Mouse (Mus musculus): ENCODE data around the gene Slc9a3r1.

Gene Slc9a3r1

DNA sequence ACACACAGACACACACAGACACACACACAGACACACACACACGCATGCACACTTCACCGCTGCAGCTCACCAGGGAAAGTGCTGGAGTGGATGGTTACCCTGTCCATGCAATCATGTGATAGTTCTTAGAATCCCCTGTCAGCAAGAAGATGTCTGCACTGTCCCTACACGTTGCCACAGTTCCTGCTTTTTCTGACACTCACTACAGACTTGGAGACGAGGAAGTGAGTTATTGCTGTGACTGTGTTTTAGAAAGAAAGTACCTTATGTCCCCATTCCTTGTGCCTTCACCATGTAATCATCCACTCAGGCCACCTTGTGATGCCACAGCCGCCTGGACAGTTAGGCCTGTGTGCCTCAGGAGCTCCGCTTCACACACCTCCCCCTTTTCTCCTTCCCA, 26.2 kb downstream of the Slc9a3r1 start:
- no peak for DNase-seq (ENCODE audit: low spot score)

DNA sequence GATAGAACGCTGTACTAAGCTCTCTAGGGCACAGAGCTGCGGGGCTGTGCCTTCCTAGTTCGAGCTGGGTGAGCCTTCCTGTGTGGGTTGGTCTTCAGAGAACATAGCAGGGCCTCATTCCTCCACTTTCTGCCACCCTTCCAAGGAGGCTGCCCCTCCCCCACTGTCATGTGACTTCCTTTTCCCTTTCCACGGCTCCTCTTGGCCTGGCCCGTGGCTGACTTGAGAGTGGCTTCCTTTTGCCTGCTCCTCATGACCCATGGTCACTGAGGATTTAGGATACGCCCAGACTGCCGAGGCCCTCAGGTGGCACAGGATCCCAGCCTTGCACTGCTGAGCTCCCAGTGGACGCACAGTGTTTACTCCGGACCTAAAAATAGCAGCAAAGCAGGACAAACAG, 29.0 kb downstream of the Slc9a3r1 start:
- no peak for DNase-seq (ENCODE audit: low spot score)

DNA sequence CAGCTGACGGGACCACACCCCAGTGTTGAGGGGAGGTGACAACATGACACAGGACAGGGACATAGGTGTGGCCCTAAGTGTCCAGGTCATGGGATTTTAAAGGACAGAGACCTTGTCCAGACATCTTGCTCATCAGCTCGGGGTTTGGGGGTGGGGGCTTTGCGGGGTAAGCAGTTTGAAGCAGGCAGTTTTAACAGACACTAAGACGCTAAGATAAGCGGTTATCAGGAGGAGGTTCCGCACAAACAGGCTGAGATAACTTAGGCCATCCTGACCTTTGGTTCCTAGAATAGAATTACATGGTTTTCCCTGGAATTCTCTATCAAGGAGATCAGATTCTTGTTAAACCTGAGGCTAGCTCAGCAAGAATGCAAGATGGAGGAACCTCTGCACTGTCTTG, 31.6 kb downstream of the Slc9a3r1 start:
- DNase-seq (ENCODE audit: low spot score): no peak

DNA sequence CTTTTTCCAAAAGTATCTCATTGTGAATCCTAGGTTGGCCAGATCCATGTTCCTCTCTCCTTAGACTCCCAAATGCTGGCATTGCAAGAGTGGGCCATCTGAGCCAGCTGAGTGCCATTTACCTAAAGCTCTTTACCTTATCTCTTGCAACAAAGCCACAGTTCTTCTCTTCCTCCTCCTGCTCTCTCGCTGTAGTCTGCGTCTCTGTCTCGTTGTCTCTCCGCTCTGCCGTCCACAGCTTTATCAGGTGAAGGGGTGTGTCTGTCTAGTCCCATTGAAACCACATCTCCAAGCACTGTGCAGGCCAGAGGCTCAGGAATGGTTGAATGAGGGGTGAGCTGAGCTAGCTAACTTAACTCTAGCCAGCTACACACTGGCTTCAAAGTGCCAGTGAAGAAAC, 32.8 kb downstream of the Slc9a3r1 start:
- DNase-seq (ENCODE audit: low spot score): no peak

DNA sequence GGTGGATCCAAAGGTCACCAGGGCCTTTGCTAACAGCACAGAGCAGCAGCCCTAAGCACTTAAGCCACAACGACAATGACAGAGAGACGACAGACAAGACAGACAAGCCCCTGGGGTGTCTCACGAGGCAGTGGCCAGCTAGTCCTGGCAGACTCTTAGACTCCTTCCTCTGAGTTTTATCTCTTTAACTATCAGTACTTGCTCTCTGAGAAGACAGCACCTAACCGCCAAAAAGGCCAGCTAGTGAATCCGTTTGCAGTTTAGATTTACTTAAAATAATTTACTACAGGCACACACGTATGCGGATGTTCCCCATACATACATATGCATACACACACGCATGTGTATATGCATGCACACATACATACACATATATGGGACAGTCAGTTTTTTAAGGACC, 34.4 kb downstream of the Slc9a3r1 start:
- no peak for DNase-seq (ENCODE audit: low spot score)

DNA sequence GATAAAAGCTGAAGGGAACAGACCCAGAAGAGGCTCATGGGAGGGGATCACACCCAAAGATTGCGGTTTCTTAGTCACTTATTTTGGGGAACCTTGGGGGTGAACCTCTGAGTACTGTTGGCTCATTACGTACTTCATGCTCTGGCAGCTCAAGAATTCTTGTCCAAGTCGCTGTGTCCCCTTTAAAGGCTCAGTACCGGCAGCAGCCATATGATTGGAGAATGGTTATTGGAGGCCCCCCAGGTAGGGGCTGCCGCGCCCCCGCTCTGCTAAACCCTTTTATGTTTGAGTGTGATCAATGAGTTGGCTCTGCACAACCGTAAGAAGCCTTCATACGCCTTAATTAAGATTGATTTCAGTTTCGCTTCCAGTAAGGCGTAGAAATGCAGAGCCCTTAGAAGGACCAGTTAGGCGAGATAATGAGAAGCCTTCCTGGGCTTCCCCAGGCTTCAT, 35.8 kb downstream of the Slc9a3r1 start:
- DNase-seq (ENCODE audit: low spot score): no peak

DNA sequence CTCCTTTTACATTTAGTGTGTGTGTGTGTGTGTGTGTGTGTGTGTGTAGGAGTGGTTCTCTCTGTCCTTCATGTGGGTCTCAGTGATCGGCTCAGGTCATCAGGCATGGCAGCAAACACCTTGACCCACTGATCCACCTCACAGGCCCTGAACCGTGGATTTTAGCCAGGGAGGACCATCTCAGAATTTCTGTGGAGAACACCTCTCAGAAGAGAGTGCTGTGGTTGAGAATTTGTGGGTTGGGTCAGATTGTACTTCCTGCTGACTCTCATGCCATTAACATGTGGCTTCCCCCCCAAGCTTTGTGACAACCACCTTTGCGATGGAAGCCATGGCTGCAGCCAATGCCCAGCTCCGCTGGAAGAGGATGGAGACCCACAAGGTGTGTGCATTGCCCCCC, 37.4 kb downstream of the Slc9a3r1 start:
- DNase-seq (ENCODE audit: low spot score): no peak

DNA sequence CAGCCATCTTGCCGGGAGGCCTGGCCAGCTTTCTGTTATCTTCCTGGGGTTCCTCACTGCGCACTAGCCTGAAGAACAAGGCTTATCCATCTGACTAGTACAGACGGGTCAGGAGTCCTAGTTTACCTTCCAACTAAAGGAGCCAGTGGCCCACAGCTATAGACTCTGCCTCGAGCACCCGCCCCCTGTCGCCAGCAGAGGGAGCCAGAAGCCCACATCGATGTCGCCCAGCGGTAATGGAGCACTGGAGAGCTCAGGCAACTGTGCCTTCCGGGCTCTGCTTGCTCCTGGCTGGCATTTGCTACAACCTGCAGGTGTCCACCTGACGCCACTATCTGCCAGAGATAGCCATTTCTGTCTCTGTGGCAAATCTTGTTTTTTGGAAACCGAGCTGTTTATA, 39.2 kb downstream of the Slc9a3r1 start:
- DNase-seq (ENCODE audit: low spot score): no peak

DNA sequence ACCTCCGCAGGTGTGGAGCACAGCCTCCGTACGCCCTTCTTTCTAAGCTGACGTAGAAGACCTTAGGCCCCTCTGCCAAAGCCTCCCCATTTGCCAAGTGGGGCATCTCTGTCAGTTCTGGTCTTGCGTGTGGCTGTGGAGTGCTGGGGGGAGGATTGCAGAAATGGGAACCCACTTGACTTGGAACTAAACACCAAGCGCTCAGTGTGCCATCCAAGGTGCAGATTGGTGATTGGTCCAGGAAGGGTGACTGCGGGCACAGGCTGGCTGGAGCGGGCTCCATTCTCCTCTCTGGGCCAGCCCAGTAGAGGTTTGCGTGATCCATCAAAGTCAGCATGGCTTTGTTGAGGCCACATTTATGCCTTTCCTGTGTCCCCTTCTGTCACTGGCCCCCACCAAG, 39.6 kb downstream of the Slc9a3r1 start:
- DNase-seq (ENCODE audit: low spot score): no peak

DNA sequence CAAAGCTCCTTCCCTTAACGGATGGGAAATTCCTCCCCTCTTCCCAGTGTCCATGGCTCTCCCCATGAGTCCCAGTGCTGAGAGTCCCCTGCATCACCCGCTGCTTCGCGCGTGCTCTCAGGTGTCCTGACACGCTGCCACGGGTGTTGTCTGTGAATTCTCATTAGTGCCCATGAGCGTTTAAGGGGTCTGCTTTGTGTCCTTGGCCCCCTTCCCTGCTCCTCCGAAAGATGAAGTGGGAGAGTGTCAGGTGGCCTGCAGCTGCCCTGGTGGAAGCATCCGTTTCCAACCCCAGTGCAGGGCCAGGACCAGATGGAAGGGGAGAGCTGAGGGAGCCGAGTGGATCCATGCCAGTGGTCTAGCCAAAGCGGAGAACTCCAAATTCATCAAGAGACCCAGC, 45.0 kb downstream of the Slc9a3r1 start:
- no peak for DNase-seq (ENCODE audit: low spot score)

DNA sequence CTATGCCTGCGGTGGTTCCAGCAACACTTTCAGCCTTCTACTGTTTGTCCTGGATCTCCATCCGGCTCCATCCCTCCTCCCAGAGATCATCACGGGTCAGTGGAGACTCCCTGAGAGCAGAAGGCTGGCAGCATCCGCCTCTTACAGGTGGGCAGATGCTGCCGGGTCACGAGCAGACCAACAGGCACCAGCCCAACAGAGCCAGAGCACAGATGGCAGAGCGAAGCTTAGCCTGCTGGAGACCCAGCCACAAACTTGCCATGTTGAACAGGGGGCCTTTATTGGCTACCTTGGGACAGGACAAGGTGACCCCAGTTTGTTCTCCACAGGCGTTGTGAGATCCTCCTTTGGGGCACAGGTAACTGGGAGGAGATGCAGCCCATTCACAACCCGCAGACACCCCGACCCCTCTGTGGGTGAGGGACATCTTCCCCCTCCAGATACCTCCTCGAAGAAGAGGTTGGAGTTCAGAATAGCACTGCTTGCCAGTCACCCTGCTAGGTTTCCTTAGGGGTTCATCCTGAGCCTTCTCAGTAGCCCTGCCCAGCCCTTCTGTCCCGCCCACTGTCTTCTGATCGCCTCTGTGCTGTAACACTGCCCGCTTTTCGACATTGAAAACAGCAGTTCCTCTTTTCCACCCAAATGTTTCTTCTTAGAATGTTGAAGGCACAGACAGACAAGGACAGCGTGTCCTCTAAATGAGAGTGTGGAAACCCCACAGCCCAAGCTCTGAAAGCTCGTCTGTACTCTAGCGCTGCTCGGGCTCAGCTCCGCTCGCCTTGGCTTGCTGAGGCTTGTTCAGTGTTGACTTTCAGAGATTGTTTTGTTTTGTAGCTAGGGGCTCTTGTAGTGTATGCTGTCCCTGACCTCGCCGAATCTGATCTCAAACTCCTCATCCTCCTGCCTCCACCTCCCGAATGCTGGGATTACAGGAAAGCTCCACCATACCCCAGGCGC, 45.9 kb downstream of the Slc9a3r1 start:
- DNase-seq (ENCODE audit: low spot score): no peak

DNA sequence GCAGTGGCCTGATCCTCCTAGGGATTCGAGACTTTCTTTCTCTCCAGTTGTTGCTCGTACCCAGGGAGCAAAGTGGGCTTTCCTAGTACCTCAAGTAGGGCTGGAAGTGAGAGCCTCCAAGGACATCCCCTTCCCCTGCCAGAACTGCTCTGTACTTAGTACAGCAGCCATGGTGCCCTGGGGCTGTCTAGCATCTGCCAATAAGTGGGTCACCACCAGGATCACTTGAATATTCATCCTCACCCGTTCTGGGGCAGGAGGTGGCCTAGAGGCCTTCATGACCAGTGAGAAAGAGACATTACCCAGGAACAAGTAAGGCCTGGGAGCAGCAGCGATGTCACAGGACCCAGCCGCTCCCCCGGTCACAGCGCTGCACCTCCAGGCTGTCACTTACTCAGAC, 46.8 kb downstream of the Slc9a3r1 start:
- DNase-seq (ENCODE audit: low spot score): no peak

DNA sequence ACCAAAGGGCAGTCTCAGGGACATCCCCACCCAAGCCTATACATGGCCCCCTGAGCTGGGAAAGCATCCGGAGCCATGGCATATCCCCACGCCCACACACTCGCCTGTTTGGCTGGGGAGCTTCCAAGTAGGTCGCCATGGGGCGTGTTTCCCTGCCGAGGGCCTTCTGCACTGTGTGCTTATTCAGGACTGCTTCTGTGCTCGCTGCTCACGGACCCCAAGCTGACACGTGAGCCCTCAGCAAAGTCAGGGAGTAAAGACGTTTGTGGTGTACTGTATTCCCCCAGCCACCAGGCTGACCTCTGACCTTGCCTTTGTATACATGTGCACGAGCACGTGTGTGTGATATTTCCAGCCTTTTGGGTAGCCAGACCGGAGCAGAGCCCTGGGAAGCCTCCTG, 49.0 kb downstream of the Slc9a3r1 start:
- DNase-seq (ENCODE audit: low spot score): no peak

DNA sequence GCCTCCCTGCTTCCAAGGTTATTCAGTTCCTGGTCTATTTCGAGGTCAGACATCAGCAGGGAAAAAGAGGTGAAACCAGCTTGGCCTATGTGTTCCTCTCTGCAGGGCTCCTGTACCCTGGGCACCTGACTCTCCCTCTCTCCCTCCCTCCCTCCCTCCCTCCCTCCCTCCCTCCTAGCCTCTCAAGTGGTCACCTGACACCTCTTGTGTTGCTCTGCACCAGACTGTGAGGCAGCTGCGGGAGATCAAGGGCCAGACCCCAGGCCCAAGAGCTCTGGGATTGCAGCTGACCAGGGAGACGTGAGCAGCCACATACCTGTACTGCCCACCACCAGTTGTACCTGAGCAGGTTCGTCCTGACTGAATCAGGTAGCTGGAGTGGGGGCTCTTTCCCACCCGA, 52.0 kb downstream of the Slc9a3r1 start:
- DNase-seq (ENCODE audit: low spot score): no peak

DNA sequence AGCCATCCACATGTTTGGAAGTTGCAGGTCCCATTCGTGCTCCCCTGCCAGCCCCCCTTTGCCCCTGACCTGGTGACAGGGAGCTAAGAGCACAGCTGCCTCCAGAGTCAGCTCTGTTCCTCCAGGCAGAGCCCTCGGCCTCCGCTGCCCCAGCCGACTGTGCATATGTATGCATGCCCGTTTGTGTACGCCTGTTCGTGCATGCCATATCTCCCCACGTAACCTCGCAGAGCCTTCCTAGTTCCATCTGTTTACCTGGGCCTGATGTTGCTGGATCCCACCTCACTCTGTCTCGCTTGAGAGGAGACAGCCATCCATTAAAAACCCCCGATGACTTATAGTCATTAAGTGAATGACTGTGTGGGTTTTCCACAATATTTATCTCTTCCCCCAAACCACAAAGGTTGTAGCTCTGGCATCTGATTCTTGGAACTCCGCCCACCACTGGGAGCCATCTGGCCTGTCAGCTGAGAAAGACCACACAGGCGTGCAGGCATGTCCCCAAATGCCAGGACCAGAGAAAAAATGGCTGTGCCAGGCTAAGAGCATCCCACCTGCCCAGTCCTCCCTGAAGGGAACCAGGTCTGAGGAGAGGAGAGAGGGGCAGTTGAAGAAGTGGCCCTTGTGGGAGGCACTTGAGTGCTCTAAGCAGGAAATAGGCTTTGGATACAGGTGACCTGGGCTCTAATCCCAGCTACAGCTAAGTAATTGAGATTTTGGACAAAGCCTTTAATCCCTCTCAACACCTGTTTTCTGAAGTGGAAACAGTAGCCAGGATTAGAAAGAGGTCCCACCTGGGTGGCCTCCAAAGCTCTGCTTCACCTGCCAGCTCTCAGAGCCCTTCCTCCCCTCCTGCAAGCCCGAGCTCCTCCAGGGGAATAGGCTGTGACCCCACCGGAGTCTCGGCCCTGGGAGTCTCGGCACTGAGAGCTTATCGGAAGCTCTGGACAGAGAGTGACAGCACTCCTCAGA, 54.6 kb downstream of the Slc9a3r1 start:
- no peak for DNase-seq (ENCODE audit: low spot score)

DNA sequence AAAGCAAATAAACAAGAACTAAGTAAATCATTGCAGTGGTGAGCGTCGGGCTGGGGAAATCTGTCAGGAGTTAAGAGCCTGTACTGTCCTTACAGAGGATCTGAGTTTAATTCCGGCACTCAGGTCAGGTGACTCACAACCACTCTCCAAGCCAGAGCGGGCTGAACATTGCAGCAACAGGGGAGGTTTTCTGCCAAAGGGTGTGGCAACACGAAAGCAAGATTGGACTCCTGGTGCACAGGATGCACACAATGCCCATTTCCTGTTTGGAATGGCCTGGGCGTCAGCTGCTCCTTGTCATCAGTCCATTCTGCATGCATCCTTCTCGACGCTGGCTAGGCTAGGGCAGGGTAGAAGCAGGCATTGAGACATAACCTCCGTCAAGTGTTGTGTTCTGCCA, 56.1 kb downstream of the Slc9a3r1 start:
- no peak for DNase-seq (ENCODE audit: low spot score)

DNA sequence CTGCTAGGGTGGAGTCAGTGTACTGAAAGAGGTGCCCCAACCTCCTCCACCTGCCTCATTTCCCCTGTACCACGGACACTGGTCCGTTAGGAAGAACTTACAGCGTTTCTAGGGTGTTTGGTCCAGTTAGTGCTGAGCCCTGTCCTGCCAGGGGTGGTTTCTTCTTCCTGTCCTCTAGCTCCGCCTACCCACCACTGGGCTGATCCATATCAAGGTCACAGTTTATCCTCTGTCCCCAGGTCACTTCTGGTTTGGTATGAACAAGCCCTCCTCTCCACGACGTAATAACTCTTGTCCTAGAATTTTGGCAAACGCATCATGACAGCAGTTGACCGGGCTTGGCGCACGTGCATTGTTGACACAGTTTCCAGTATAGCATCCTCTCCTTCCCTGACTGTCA, 56.5 kb downstream of the Slc9a3r1 start:
- DNase-seq (ENCODE audit: low spot score): no peak

DNA sequence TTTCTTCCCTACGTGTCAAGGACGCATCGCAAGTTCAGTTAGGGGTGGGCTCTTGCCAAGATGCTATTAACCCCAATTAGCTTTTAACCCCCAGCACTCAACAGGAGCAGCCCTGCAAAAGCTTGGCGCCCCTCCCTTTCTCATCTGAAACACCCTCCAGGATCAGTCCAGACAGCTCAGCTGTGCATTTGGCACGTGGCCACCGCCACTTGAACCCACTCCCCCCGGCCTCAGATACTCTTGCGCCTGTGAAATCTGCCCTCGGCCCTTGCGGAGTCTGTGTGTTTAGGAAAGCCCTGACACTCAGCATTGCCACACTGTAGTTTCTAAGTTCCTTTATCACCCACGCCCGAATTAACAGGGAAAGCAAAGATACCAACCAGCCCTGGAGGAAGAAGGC, 58.9 kb downstream of the Slc9a3r1 start:
- no peak for DNase-seq (ENCODE audit: low spot score)

DNA sequence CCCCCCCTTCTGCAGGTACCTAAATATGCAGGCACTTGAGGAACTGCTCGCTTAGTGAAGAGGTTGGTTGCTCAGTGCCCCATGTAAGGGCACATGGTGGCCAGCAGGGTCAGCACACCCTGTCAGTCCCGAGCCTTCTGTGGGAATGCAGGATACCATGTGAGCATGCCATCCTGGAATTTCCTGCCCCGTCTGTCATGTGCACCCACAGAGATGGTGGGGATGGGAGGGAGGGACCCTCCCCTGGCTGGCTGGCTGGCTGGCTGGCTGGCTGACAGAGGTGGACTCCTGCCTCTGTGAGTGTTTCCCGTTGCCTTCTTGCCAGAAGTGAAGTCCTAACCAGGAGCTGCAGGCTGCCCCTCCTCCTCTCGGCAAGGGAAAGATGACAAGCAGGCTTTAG, 59.4 kb downstream of the Slc9a3r1 start:
- no peak for DNase-seq (ENCODE audit: low spot score)

DNA sequence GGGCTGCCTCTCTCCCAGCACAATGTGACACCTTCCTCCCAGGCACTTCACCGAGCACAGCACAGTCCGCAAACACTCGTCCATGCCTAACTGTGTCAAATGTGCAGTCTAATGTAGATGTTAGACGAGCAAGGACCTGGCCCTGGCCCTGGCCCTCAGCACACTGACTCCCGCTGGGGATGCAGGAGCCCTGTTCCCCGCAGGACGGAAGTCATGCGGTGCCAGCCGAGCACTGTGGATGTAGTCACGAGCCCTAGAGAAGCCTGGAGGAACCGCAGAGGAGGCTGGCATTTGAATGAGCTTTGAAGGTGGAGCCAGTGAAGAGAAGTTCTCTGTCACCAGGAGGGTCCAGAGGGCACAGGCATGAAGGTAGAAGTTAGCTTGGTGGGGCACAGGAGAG, 60.3 kb downstream of the Slc9a3r1 start:
- no peak for DNase-seq (ENCODE audit: low spot score)

DNA sequence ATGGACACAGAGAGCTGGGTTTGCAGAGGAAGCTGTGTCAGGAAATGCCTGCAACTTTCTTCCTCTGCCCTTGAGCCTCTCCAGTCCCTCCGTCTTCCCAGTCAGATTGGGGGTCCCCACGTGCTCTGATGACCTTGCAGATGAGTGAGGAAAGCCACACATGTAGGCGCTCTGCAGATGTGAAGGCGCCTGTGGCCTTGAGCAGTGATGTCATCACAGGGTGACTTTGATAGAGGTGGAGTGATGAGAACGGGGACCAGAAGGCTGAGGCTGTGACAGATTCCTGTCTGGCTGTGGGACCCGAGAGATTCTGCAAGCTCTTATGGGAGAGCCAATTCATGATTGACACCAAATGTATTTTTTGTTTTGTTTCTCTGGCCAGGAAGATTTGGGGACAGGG, 60.7 kb downstream of the Slc9a3r1 start:
- DNase-seq (ENCODE audit: low spot score): no peak

DNA sequence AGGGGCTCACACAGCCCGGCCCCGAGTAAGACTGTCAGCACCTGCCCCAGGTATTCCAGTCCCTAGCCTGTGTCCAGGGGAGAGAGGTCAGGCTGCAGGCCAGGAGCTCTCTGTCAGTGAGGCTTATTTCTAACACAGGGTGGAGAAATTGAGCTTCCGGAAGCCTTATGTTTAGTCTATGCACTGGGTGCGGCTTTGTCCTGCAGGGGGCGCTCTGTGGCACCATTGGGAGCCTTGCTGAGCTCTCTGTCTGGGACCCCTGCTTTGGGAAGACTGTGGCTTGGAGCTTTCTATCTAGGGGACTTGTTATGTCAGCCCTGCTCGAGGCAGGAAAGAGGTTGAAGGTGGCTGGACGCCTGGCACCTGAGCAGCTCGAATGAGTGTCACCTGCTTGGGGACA, 61.7 kb downstream of the Slc9a3r1 start:
- no peak for DNase-seq (ENCODE audit: low spot score)

DNA sequence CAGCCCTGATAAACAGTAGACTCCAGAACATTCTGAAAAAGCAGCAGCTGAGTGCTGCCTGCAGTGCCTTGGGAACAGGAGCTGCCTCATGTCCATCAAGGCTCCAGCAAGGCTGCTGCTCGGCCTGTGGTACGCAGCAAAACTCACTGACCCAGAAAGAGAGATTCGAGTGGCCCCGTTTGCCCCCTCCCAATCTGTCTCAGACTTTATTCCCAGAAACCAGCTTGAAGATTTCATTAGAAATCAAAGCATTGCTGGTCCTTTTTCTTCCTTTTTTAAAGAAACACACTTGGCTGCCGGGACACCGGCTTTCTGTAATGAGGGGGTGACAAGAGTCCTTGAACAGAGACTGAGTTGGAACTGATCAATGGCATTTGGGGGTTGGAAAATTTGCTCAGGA, 62.2 kb downstream of the Slc9a3r1 start:
- DNase-seq (ENCODE audit: low spot score): no peak
